Mouse (Mus musculus): ENCODE measurements around the gene Kcnn3. TPM values are rescaled to one million over a fixed set of nuclear protein-coding genes. Genes with fewer than 3 reads are reported as not detected.
A peak's percentile ranks its signal among the peaks of the same experiment; 100 is the strongest.

Kcnn3 gene
- polyA plus RNA-seq, 1 experiment from 2014 or later = 0.03 TPM

GRCm38 (mm10) chr3:89672573-89673317 is 152.8 kb downstream of the Kcnn3 start:
- no peak overlapping the region for H3K4me3 ChIP-seq (ENCODE audit: inconsistent target)
- H3K27ac ChIP-seq = no peak overlapping the region
- H3K79me2 ChIP-seq (ENCODE audit: inconsistent target) = no peaks in the 10 kb centered on the region
- 38% methylated on average over 12 of the region's 12 CpGs for WGBS (ENCODE audit: missing documents)
- no peaks in the 10 kb centered on the region for H3K36me3 ChIP-seq (ENCODE audit: inconsistent target)

- Histone ChIP-seq H3K79me2 (ENCODE audit: inconsistent target) (no peaks in the 10 kb centered on the region), H3K36me3 (ENCODE audit: inconsistent target) (no peaks in the 10 kb centered on the region), H3K4me3 (ENCODE audit: inconsistent target) (no peak overlapping the region), H3K27ac (no peak overlapping the region)
- WGBS (ENCODE audit: missing documents) = 85% methylated on average over 5 of the region's 5 CpGs
These were observed 157.7 kb downstream of the Kcnn3 start for GRCm38 (mm10) chr3:89677617-89678016.

- 52% methylated on average over 3 of the region's 5 CpGs for WGBS (ENCODE audit: missing documents)
- no peaks in the 10 kb centered on the region for H3K36me3 ChIP-seq (ENCODE audit: inconsistent target)
- no peak overlapping the region for H3K4me3 ChIP-seq (ENCODE audit: inconsistent target)
- no peaks in the 10 kb centered on the region for H3K79me2 ChIP-seq (ENCODE audit: inconsistent target)
- no peak overlapping the region for H3K27ac ChIP-seq
These were observed 166.1 kb downstream of the Kcnn3 start for GRCm38 (mm10) chr3:89686031-89686430.

- Histone ChIP-seq H3K27ac (no peak overlapping the region), H3K36me3 (ENCODE audit: inconsistent target) (no peaks in the 10 kb centered on the region), H3K4me3 (ENCODE audit: inconsistent target) (no peak overlapping the region), H3K79me2 (ENCODE audit: inconsistent target) (no peaks in the 10 kb centered on the region)
- 8% methylated on average over 25 of the region's 25 CpGs for WGBS (ENCODE audit: missing documents)
These were observed 169.0 kb downstream of the Kcnn3 start for GRCm38 (mm10) chr3:89688694-89689581.

- H3K36me3 ChIP-seq (ENCODE audit: inconsistent target) = no peaks in the 10 kb centered on the region
- no peak overlapping the region for H3K4me3 ChIP-seq (ENCODE audit: inconsistent target)
- H3K27ac ChIP-seq = no peak overlapping the region
- no peaks in the 10 kb centered on the region for H3K79me2 ChIP-seq (ENCODE audit: inconsistent target)
- 66% methylated on average over 9 of the region's 9 CpGs for WGBS (ENCODE audit: missing documents)
These were observed 171.8 kb downstream of the Kcnn3 start for GRCm38 (mm10) chr3:89691776-89692175.

GRCm38 (mm10) chr3:89696152-89696821 is 176.3 kb downstream of the Kcnn3 start:
- 89% methylated on average over 12 of the region's 12 CpGs for WGBS (ENCODE audit: missing documents)

GRCm38 (mm10) chr3:89698958-89699357 is 179.0 kb downstream of the Kcnn3 start:
- Histone ChIP-seq H3K79me2 (ENCODE audit: inconsistent target) (no peaks in the 10 kb centered on the region), H3K4me3 (ENCODE audit: inconsistent target) (no peak overlapping the region), H3K27ac (no peak overlapping the region), H3K36me3 (ENCODE audit: inconsistent target) (no peaks in the 10 kb centered on the region)
- WGBS (ENCODE audit: missing documents) = 100% methylated on average over 1 of the region's 1 CpGs

More at GRCm38 (mm10) chr3:89696152-89696821, 176.3 kb downstream of the Kcnn3 start:
- Histone ChIP-seq H3K36me3 (ENCODE audit: inconsistent target) (no peaks in the 10 kb centered on the region), H3K4me3 (ENCODE audit: inconsistent target) (no peak overlapping the region), H3K79me2 (ENCODE audit: inconsistent target) (no peaks in the 10 kb centered on the region), H3K27ac (no peak overlapping the region)

- H3K4me3 ChIP-seq (ENCODE audit: inconsistent target) = no peak overlapping the region
- H3K79me2 ChIP-seq (ENCODE audit: inconsistent target) = no peaks in the 10 kb centered on the region
- H3K27ac ChIP-seq = no peak overlapping the region
- 83% methylated on average over 11 of the region's 11 CpGs for WGBS (ENCODE audit: missing documents)
- no peaks in the 10 kb centered on the region for H3K36me3 ChIP-seq (ENCODE audit: inconsistent target)
These were observed 180.5 kb downstream of the Kcnn3 start for GRCm38 (mm10) chr3:89700461-89700860.

- no peak overlapping the region for H3K27ac ChIP-seq
- H3K79me2 ChIP-seq (ENCODE audit: inconsistent target) = no peaks in the 10 kb centered on the region
- 55% methylated on average over 3 of the region's 3 CpGs for WGBS (ENCODE audit: missing documents)
- H3K36me3 ChIP-seq (ENCODE audit: inconsistent target) = no peaks in the 10 kb centered on the region
- no peak overlapping the region for H3K4me3 ChIP-seq (ENCODE audit: inconsistent target)
These were observed 183.6 kb downstream of the Kcnn3 start for GRCm38 (mm10) chr3:89703596-89703995.

GRCm38 (mm10) chr3:89704064-89704463 is 184.1 kb downstream of the Kcnn3 start:
- 83% methylated on average over 6 of the region's 6 CpGs for WGBS (ENCODE audit: missing documents)
- Histone ChIP-seq H3K27ac (no peak overlapping the region), H3K79me2 (ENCODE audit: inconsistent target) (no peaks in the 10 kb centered on the region), H3K4me3 (ENCODE audit: inconsistent target) (no peak overlapping the region), H3K36me3 (ENCODE audit: inconsistent target) (no peaks in the 10 kb centered on the region)

- Histone ChIP-seq H3K27ac (no peak within 1 kb of the TSS), H3K79me2 (ENCODE audit: inconsistent target) (peaks cover 29% of the 10 kb centered on the region; the same call in 1 of the 2 replicates), H3K36me3 (ENCODE audit: inconsistent target) (no peaks in the 10 kb centered on the region), H3K4me3 (ENCODE audit: inconsistent target) (peak within 1 kb of the TSS; percentile 45)
- WGBS (ENCODE audit: missing documents) = 4% methylated on average over 28 of the region's 28 CpGs
These were observed 194.6 kb downstream of the Kcnn3 start, which contains the start of gene Adar for GRCm38 (mm10) chr3:89714359-89715206. Gene Adar, plus strand, starts transcription at chr3:89715022.

- Histone ChIP-seq H3K79me2 (ENCODE audit: inconsistent target) (peaks cover 36% of the 10 kb centered on the region; the same call in 1 of the 2 replicates), H3K4me3 (ENCODE audit: inconsistent target) (peak overlapping the region; percentile 45), H3K36me3 (ENCODE audit: inconsistent target) (no peaks in the 10 kb centered on the region), H3K27ac (no peak overlapping the region)
- 7% methylated on average over 55 of the region's 59 CpGs for WGBS (ENCODE audit: missing documents)
These were observed 195.4 kb downstream of the Kcnn3 start for GRCm38 (mm10) chr3:89715207-89715966.

- no peak overlapping the region for H3K27ac ChIP-seq
- H3K36me3 ChIP-seq (ENCODE audit: inconsistent target) = no peaks in the 10 kb centered on the region
- 92% methylated on average over 6 of the region's 6 CpGs for WGBS (ENCODE audit: missing documents)
- peaks cover 42% of the 10 kb centered on the region; the same call in 1 of the 2 replicates for H3K79me2 ChIP-seq (ENCODE audit: inconsistent target)
- H3K4me3 ChIP-seq (ENCODE audit: inconsistent target) = peak overlapping the region; percentile 45; the same call in 1 of the 2 replicates
These were observed 195.9 kb downstream of the Kcnn3 start for GRCm38 (mm10) chr3:89715967-89716256.
